Mouse (Mus musculus) CD4-positive naive resting alpha-beta T cell, adult 76 days (primary cell): Measurements from ENCODE around the gene Gtf3c6. TPM values are rescaled to one million over a fixed set of nuclear protein-coding genes. Genes with fewer than 3 reads are reported as not detected.

Experiments used
- total RNA-seq: library from RNA; stranded (reverse); gene quantifications from one replicate; pipeline ENCODE4 v1.2.4, GENCODE M21; 2023

The Gtf3c6 gene
- total RNA-seq, result 25.1 TPM

DNA sequence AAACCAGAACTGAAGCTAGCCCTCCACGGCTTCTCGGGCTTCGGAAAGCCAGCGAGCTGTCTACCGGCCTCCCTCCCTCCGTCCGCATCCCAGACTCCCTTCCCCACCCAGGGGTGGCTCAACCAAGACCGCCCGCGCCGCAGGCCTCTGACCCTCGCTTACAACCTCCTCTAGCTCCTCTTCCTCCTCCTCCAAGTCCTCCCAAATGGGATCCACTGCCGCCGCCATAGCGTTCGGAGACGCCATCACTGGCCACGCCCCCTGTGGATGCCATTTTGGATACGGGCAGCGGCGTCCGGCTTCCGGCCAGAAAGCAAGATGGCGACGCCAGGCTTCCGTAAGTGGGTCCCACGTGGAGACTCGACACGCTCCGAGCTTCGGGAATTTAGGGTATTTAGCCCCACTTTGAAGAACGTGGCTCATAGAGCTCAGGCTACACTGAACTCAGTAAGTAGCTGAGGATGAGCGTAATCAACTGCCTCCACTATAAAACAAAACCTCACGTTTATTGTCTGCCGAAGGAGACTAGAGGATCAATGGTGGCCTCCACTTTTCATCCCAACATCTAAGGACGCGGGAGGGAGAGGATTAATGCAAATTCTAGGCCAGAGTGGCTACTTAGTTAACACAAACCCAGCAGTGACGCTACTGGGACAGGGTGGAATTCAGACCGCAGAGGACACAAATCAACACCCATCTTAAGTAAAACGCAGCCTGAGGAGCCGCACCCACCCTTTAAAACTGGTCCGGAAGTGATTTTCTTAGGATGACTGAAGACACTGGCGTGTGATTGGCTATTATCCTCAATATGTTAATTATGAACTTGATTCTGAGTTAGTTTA lies at the start of gene Gtf3c6:
Gene Gtf3c6, minus strand, starts transcription at position 695 of the 842 bp plus-strand sequence.

DNA sequence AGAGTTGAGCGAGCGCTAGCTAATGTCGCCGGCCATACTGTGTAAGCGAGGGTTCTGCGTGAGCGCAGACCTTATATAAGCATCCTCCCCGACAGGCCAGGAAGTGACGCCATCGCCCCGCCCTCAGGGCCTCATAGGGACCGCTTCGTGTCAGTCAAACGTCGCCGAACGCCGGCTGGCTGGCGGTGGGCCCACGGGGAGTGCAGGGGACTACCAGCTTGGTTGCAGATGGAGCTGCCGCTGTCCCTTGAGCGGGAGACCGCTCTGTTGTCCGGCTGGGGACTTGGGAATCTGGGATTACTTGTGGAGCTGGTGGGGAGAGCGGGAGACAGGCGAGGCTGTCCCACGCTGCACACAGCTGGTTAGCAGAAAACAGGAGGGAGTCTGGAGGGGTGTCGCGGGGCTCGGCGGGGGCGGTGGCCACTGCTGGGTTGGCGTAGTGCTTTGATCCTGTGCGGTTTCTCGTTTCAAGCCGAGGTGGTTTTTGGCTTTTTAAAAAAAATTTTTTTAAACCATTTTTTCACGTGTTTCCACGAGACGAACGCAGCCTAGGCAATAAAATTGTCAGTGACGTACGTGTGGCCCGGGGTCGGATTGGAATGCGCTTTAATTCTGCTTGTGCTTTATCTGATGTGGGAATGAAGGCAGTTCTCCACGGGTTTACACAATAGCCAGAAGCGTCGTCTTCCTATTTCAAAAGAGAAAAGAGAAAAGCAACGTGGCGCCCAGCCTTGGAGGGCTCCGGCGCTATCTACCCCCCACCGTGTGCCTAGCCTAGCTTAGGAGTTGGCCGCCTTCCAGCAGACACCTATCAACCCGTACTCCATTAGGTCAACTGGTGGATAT lies 44.5 kb upstream of the Gtf3c6 start, which contains the start of gene Amd1:
Gene Amd1, minus strand, starts transcription at position 47 of the 846 bp plus-strand sequence.

DNA sequence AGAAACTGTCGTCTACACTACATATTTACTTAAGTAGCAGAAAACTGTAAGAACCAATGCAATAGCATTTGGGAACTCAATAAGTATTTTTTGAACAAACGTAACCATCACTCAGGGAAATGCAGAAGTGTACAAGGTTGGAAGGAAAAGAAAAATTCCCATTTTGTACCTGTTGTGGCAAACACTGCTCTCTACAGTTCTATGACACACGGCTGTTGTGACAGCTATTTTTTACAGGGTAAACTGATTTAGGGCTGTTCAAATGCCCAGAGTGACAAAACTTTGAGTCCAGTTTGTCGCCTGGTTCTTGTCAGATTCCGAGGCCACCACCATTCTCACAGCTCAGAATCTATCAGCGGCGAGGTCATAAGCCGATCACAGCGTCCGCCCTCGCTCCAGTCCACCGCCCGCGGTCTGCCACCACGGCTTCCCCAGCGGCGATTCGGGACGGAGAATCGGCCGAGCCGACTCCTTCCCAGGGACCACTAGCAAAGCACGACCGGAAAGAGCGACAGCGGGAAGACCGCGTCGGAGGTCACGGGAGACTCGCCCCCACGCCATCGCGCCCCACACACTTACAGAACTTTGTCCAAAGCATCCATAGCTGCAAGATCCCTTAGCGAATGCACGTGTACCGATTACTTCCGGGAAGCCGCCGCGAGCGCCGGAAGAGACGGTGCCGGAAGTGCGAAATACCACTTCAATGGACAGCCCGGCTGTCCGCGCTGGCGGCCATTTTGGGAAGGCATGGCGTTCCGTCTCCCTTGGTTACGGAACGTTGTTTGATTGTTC lies 11.3 kb downstream of the Gtf3c6 start, which contains the start of gene Rpf2:
Gene Rpf2, minus strand, starts transcription at position 663 of the 792 bp plus-strand sequence.

Other genes with a start within 250 kb of the Gtf3c6 start
- 0.21 TPM for gene Mfsd4b1, start 232.8 kb downstream of the Gtf3c6 start, total RNA-seq
- gene Slc16a10, start 115.8 kb downstream of the Gtf3c6 start, total RNA-seq, result 7.8 TPM
- 17.7 TPM for gene Rpf2, start 11.1 kb downstream of the Gtf3c6 start, total RNA-seq
- gene Amd1, start 44.1 kb upstream of the Gtf3c6 start, total RNA-seq, result 125 TPM
- 42.1 TPM for gene Cdk19, start 81.5 kb upstream of the Gtf3c6 start, total RNA-seq